7 mouse cellular contexts compared by ENCODE assay signal in genomic region chr17:46751056-46751793, GRCm38 (mm10). TPM values are rescaled to one million over a fixed set of nuclear protein-coding genes. Genes with fewer than 3 reads are reported as not detected.
DNase-seq lines count a peak whose midpoint lies in the region; ATAC-seq and TF ChIP-seq lines count a peak whose summit lies in the region.

No protein-coding gene starts in this region.

- H3K9me3 ChIP-seq in heart, embryonic 13.5 days, result no peaks in the 10 kb centered on the region
- H3K9me3 ChIP-seq in liver, embryonic 14.5 days (ENCODE audit: control insufficient read depth, low read length), result no peaks in the 10 kb centered on the region
- H3K9me3 ChIP-seq in neural tube, embryonic 14.5 days (ENCODE audit: control insufficient read depth, low read length), result no peaks in the 10 kb centered on the region

- H3K36me3 ChIP-seq in heart, embryonic 13.5 days, result peaks cover 17% of the 10 kb centered on the region
- peaks cover 2% of the 10 kb centered on the region for H3K36me3 ChIP-seq in liver, embryonic 14.5 days (replicated peaks; ENCODE audit: control insufficient read depth, insufficient read depth, low read depth)
- no peaks in the 10 kb centered on the region for H3K36me3 ChIP-seq in neural tube, embryonic 14.5 days (ENCODE audit: control insufficient read depth, insufficient read depth, low read length)

- H3K27me3 ChIP-seq in heart, embryonic 13.5 days (replicated peaks), result no peaks in the 10 kb centered on the region
- no peaks in the 10 kb centered on the region for H3K27me3 ChIP-seq in liver, embryonic 14.5 days (ENCODE audit: control insufficient read depth, insufficient read depth, low read length)
- no peaks in the 10 kb centered on the region for H3K27me3 ChIP-seq in neural tube, embryonic 14.5 days (ENCODE audit: control insufficient read depth, insufficient read depth, low read length)

- peak overlapping the region; percentile 85 for H3K4me3 ChIP-seq in heart, embryonic 13.5 days
- peak overlapping the region; percentile 73 to 86 for H3K4me3 ChIP-seq in liver, embryonic 14.5 days (ENCODE audit: insufficient read depth in 1 of 2, low read depth in 2 of 2, low read length in 2 of 2)
- peak overlapping the region; percentile 73 for H3K4me3 ChIP-seq in neural tube, embryonic 14.5 days (ENCODE audit: low read depth, low read length)

- H3K4me1 ChIP-seq in heart, embryonic 13.5 days, result peaks cover 16% of the 10 kb centered on the region
- H3K4me1 ChIP-seq in liver, embryonic 14.5 days (replicated peaks; ENCODE audit: control insufficient read depth in 2 of 2, insufficient read depth in 2 of 2, low read length in 1 of 2), result peaks cover 9 to 12% of the 10 kb centered on the region in 2 experiments
- peaks cover 7% of the 10 kb centered on the region for H3K4me1 ChIP-seq in neural tube, embryonic 14.5 days (ENCODE audit: control insufficient read depth, insufficient read depth, low read length)

- 28% methylated on average over 16 of the region's 16 CpGs for WGBS in heart, embryonic 13.5 days
- WGBS in liver, embryonic 14.5 days (ENCODE audit: insufficient replicate concordance), result 12% methylated on average over 16 of the region's 16 CpGs
- 27% methylated on average over 16 of the region's 16 CpGs for WGBS in neural tube, embryonic 14.5 days

- no peak for ATAC-seq in heart, embryonic 13.5 days (ENCODE audit: extremely low read depth, insufficient number of reproducible peaks, low FRiP score, low TSS enrichment)
- peak; percentile 12; the same call in 1 of the 2 replicates for ATAC-seq in liver, embryonic 14.5 days (ENCODE audit: insufficient read depth)
- ATAC-seq in neural tube, embryonic 14.5 days (ENCODE audit: low read depth), result no peak

- intact Hi-C loops in left cerebral cortex, postnatal 36 days (cut with DNase I), result no loop called here

- H3K9ac ChIP-seq in heart, embryonic 13.5 days, result peak overlapping the region; percentile 90
- peak overlapping the region; percentile 76 for H3K9ac ChIP-seq in liver, embryonic 14.5 days (replicated peaks)
- peak overlapping the region; percentile 69 for H3K9ac ChIP-seq in neural tube, embryonic 14.5 days (replicated peaks; ENCODE audit: low read depth, low read length)

- no peak for TF ChIP-seq CTCF in liver, embryonic 14.5 days (IDR thresholded peaks at IDR 0.05; ENCODE audit: low read depth)

- DNase-seq in left cerebral cortex, adult 9 months (ENCODE audit: low spot score in 2 of 2), result peak; percentile 46 to 74
- DNase-seq in left cerebral cortex, postnatal 36 days (ENCODE audit: low spot score in 2 of 2), result no peak
- peak; percentile 79 for DNase-seq in brain, adult 2 months (ENCODE audit: low read depth, low spot score)
- DNase-seq in liver, embryonic 14.5 days (ENCODE audit: low read depth in 3 of 3, low spot score in 3 of 3), result peak; percentile 36 to 59 (median 42)
- DNase-seq in right cerebral cortex, postnatal 14 days, result no peak

- peak overlapping the region; percentile 84 for H3K4me2 ChIP-seq in heart, embryonic 13.5 days
- peak overlapping the region; percentile 79 for H3K4me2 ChIP-seq in liver, embryonic 14.5 days (ENCODE audit: low read depth)
- peak overlapping the region; percentile 78 for H3K4me2 ChIP-seq in neural tube, embryonic 14.5 days (ENCODE audit: low read depth, low read length)

- H3K27ac ChIP-seq in heart, embryonic 13.5 days (replicated peaks), result peak overlapping the region; percentile 89
- H3K27ac ChIP-seq in liver, embryonic 14.5 days, result peak overlapping the region; percentile 60
- peak overlapping the region; percentile 85 for H3K27ac ChIP-seq in neural tube, embryonic 14.5 days (ENCODE audit: low read depth, low read length)

- TF ChIP-seq EP300 in liver, embryonic 14.5 days (IDR thresholded peaks at IDR 0.05; ENCODE audit: low read depth), result no peak

RNA-seq across cellular contexts. Expression of gene Cnpy3, which starts 0.8 kb away (rescaled TPM):
- total RNA-seq in left cerebral cortex, postnatal 36 days (2021), result 10 to 100 TPM; 66.6 TPM
- 47.7 and 52.8 TPM in 2 replicates for polyA plus RNA-seq in heart, embryonic 13.5 days (2015; fragmentation: Nextera tagmentation; extraction: Ambion mirVana)
- polyA plus RNA-seq in liver, embryonic 14.5 days (2012; rRNA removed), result 15.0 and 18.0 TPM in 2 replicates
- polyA plus RNA-seq in liver, embryonic 14.5 days (2014; fragmentation: Nextera tagmentation; extraction: Ambion mirVana), result 17.7 and 20.7 TPM in 2 replicates
- polyA plus RNA-seq in neural tube, embryonic 14.5 days (2014; fragmentation: Nextera tagmentation; extraction: Ambion mirVana), result 62.5 and 65.8 TPM in 2 replicates

RNA-seq across cellular contexts. Expression of gene Ptcra, which starts 12.3 kb away (rescaled TPM):
- under 1 TPM; 0.25 to 0.41 TPM for total RNA-seq in left cerebral cortex, postnatal 36 days (2021)
- polyA plus RNA-seq in heart, embryonic 13.5 days (2015; fragmentation: Nextera tagmentation; extraction: Ambion mirVana), result 0.23 and 0.44 TPM in 2 replicates
- polyA plus RNA-seq in liver, embryonic 14.5 days (2012; rRNA removed), result 0.04 TPM in 2 replicates
- 0.10 and 0.18 TPM in 2 replicates for polyA plus RNA-seq in liver, embryonic 14.5 days (2014; fragmentation: Nextera tagmentation; extraction: Ambion mirVana)
- 0.32 TPM in 1 of 2 replicates, not detected in the other for polyA plus RNA-seq in neural tube, embryonic 14.5 days (2014; fragmentation: Nextera tagmentation; extraction: Ambion mirVana)

RNA-seq across cellular contexts. Expression of gene 2310039H08Rik, which starts 21.2 kb away (rescaled TPM):
- total RNA-seq in left cerebral cortex, postnatal 36 days (2021), result 1 to 10 TPM; 6.9 to 7.8 TPM
- 48.8 and 56.9 TPM in 2 replicates for polyA plus RNA-seq in heart, embryonic 13.5 days (2015; fragmentation: Nextera tagmentation; extraction: Ambion mirVana)
- polyA plus RNA-seq in liver, embryonic 14.5 days (2012; rRNA removed), result 36.7 and 37.2 TPM in 2 replicates
- 62.7 and 63.3 TPM in 2 replicates for polyA plus RNA-seq in liver, embryonic 14.5 days (2014; fragmentation: Nextera tagmentation; extraction: Ambion mirVana)
- 58.3 and 60.4 TPM in 2 replicates for polyA plus RNA-seq in neural tube, embryonic 14.5 days (2014; fragmentation: Nextera tagmentation; extraction: Ambion mirVana)

RNA-seq across cellular contexts. Expression of gene Gnmt, which starts 22.3 kb away (rescaled TPM):
- total RNA-seq in left cerebral cortex, postnatal 36 days (2021), result under 1 TPM; 0.52 TPM
- 1.5 and 2.0 TPM in 2 replicates for polyA plus RNA-seq in heart, embryonic 13.5 days (2015; fragmentation: Nextera tagmentation; extraction: Ambion mirVana)
- 15.7 and 18.3 TPM in 2 replicates for polyA plus RNA-seq in liver, embryonic 14.5 days (2012; rRNA removed)
- 30.8 and 31.2 TPM in 2 replicates for polyA plus RNA-seq in liver, embryonic 14.5 days (2014; fragmentation: Nextera tagmentation; extraction: Ambion mirVana)
- polyA plus RNA-seq in neural tube, embryonic 14.5 days (2014; fragmentation: Nextera tagmentation; extraction: Ambion mirVana), result 2.1 TPM in 2 replicates

RNA-seq across cellular contexts. Expression of gene Rpl7l1, which starts 31.2 kb away (rescaled TPM):
- 10 to 100 TPM; 40.6 to 46.6 TPM for total RNA-seq in left cerebral cortex, postnatal 36 days (2021)
- 85.1 and 101 TPM in 2 replicates for polyA plus RNA-seq in heart, embryonic 13.5 days (2015; fragmentation: Nextera tagmentation; extraction: Ambion mirVana)
- 23.2 and 38.0 TPM in 2 replicates for polyA plus RNA-seq in liver, embryonic 14.5 days (2012; rRNA removed)
- 65.5 and 75.3 TPM in 2 replicates for polyA plus RNA-seq in liver, embryonic 14.5 days (2014; fragmentation: Nextera tagmentation; extraction: Ambion mirVana)
- polyA plus RNA-seq in neural tube, embryonic 14.5 days (2014; fragmentation: Nextera tagmentation; extraction: Ambion mirVana), result 69.9 and 82.1 TPM in 2 replicates

Comparison
In these comparisons a context has a peak if more than half of its experiments do, and no peak if none do; other contexts are left out.
1. DNase-seq: peak in left cerebral cortex, adult 9 months (2 of 2), brain, adult 2 months (single experiment) and liver, embryonic 14.5 days (3 of 3); none in left cerebral cortex, postnatal 36 days (0 of 2) and right cerebral cortex, postnatal 14 days (single experiment).
2. Peak in every context shown above with its lines, with median percentiles within 50 percentile points of each other: H3K27ac ChIP-seq, H3K4me2 ChIP-seq, H3K4me3 ChIP-seq and H3K9ac ChIP-seq.